Mouse (Mus musculus): ENCODE measurements at regions not wholly inside any gene's neighbourhood (a gene's known extent, or its start where the extent isn't known, plus 50 kb on each side); places are given as distances from the start of the nearest gene placed in this dataset.

DNA sequence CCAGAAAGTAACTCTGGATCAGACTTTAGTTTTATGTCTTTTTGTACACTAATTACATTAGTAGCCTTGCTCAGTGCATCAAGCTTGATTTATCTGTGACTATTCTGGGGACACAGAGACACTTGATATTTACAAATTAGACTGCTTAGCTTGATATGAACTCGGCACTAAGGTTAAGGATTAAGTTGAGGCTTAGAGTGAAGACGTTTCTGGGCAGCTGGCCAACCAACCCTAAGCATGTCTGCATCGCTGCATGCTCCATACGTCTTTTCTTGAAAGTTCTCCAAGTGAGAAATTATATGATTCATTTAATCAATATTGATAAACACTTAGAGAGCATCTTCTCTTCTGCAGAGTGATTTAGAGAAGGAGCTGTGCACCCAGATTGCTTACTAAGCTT lies 352.6 kb upstream of the Slitrk1 start:
- no peak overlapping the region for H3K4me3 ChIP-seq
- H3K4me2 ChIP-seq (ENCODE audit: low read depth) = peak overlapping the region; percentile 24
- TF ChIP-seq TCF12 (IDR thresholded peaks at IDR 0.05; ENCODE audit: insufficient read depth, poor library complexity, severe bottlenecking) (no peak), USF1 (IDR thresholded peaks at IDR 0.05; ENCODE audit: low read depth) (no peak), CEBPB (IDR thresholded peaks at IDR 0.05; ENCODE audit: insufficient read depth, poor library complexity, severe bottlenecking) (no peak), POLR2AphosphoS2 (IDR thresholded peaks at IDR 0.05; ENCODE audit: insufficient read length, low read depth) (no peak), TCF3 (IDR thresholded peaks at IDR 0.05; ENCODE audit: insufficient read length, low read depth) (no peak)
- no peak overlapping the region for H3ac ChIP-seq (ENCODE audit: control insufficient read depth, insufficient read length)
- no peaks in the 10 kb centered on the region for H3K27me3 ChIP-seq (ENCODE audit: control insufficient read depth, insufficient read depth, insufficient read length)
- no peaks in the 10 kb centered on the region for H3K36me3 ChIP-seq (ENCODE audit: control insufficient read depth, insufficient read depth)
- H3K79me2 ChIP-seq (ENCODE audit: control insufficient read depth, insufficient read depth) = no peaks in the 10 kb centered on the region

DNA sequence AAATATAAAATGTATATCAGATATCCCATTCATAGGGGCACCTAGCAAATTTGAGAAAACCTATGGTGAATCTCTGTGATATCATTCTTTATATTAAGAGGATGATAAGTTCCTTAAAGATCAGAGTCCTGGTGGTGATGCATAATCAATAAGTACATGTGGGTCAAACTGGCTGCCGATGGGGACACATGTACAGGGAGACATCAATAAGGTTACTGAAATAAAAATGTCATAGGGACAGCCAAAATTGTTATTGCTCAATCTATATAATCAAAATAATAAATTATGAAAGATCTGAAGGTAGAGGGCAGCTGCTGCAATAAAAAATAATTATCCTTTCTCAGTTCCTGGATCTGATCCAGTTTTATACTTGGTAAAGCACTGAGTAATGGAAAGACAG lies 348.0 kb upstream of the Slitrk1 start:
- Histone ChIP-seq H3ac (ENCODE audit: control insufficient read depth, insufficient read length) (no peak overlapping the region), H3K4me2 (ENCODE audit: low read depth) (no peak overlapping the region), H3K79me2 (ENCODE audit: control insufficient read depth, insufficient read depth) (no peaks in the 10 kb centered on the region), H3K4me3 (no peak overlapping the region), H3K27me3 (ENCODE audit: control insufficient read depth, insufficient read depth, insufficient read length) (no peaks in the 10 kb centered on the region), H3K36me3 (ENCODE audit: control insufficient read depth, insufficient read depth) (no peaks in the 10 kb centered on the region)
- TF ChIP-seq E2F4 (IDR thresholded peaks at IDR 0.05; ENCODE audit: insufficient read depth) (no peak), CEBPB (IDR thresholded peaks at IDR 0.05; ENCODE audit: insufficient read depth, poor library complexity, severe bottlenecking) (peak; percentile 47; the same call in 1 of the 2 replicates)

DNA sequence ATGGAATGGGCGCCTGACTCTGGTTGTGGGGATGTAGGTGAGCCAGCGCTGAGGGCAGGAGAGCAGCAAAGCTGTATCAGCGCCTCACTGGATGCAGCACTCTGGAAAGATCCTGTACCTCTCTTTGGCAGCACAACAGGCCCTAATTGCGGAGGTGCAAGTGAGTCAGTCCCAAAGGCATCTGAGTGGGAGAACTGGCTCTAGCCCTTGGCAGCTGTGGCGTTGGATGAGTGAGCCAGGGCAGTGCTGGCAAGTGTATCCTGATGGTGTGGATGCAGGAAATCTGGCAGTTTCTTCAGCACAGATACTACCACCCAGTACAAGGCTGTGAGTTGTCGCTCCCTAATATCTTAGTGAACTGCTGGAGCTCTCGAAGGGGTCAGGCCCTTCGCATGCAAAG lies 300.9 kb upstream of the Slitrk1 start:
- Histone ChIP-seq H3K4me3 (no peak overlapping the region), H3K27me3 (ENCODE audit: control insufficient read depth, insufficient read depth, insufficient read length) (no peaks in the 10 kb centered on the region), H3K36me3 (ENCODE audit: control insufficient read depth, insufficient read depth) (no peaks in the 10 kb centered on the region), H3K4me2 (ENCODE audit: low read depth) (no peak overlapping the region), H3K79me2 (ENCODE audit: control insufficient read depth, insufficient read depth) (no peaks in the 10 kb centered on the region), H3ac (ENCODE audit: control insufficient read depth, insufficient read length) (no peak overlapping the region)
- TF ChIP-seq USF1 (IDR thresholded peaks at IDR 0.05; ENCODE audit: low read depth) (no peak), MYOD1 (IDR thresholded peaks at IDR 0.05; ENCODE audit: control insufficient read depth in 1 of 3, insufficient read length in 2 of 3, low read depth in 2 of 3) (peak in 2 of 3 experiments; percentile 63 to 86), MYOG (IDR thresholded peaks at IDR 0.05; ENCODE audit: control insufficient read depth in 1 of 3, insufficient read depth in 1 of 3, insufficient read length in 2 of 3, low read depth in 2 of 3) (peak in 1 of 3 experiments; percentile 48), SRF (IDR thresholded peaks at IDR 0.05; ENCODE audit: control insufficient read depth, insufficient read length, low read depth) (peak; percentile 43)

DNA sequence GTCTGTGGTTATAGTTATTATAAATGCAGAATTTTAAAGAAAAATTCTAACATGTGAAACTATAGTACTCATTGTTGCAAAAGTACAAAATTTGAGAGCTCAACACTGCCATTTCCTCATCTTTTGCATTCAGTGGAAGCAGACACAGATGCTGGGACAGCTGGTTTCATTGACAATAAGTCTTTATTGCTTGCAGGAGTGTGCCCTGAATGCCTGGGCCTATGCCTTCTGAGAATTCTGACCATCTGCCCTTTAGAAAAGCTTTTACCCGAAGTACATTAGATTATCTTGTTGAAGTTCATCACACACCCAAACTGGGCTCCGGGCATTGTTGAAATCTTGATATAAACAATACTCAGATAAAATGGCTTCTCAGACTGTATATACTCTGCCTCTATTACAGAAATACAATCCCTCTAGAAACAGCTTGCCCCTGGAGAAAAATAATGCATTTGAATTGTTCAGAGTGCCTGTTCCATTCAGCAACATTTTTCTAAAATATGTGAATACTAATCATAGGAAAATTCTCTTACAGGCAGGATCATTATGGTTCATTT lies 266.1 kb upstream of the Slitrk1 start:
- TF ChIP-seq MYOG (IDR thresholded peaks at IDR 0.05; ENCODE audit: control insufficient read depth in 1 of 3, insufficient read depth in 1 of 3, insufficient read length in 2 of 3, low read depth in 2 of 3) (no peak), POLR2AphosphoS2 (IDR thresholded peaks at IDR 0.05; ENCODE audit: insufficient read length, low read depth) (no peak), REST (IDR thresholded peaks at IDR 0.05; ENCODE audit: insufficient read depth, insufficient read length) (no peak), TCF12 (IDR thresholded peaks at IDR 0.05; ENCODE audit: insufficient read depth, poor library complexity, severe bottlenecking) (no peak), CEBPB (IDR thresholded peaks at IDR 0.05; ENCODE audit: insufficient read depth, poor library complexity, severe bottlenecking) (no peak), POLR2A (IDR thresholded peaks at IDR 0.05; ENCODE audit: insufficient read length, low read depth) (no peak), TCF3 (IDR thresholded peaks at IDR 0.05; ENCODE audit: insufficient read length, low read depth) (no peak), MYOD1 (IDR thresholded peaks at IDR 0.05; ENCODE audit: control insufficient read depth in 1 of 3, insufficient read length in 2 of 3, low read depth in 2 of 3) (no peak), USF1 (IDR thresholded peaks at IDR 0.05; ENCODE audit: low read depth) (no peak), E2F4 (IDR thresholded peaks at IDR 0.05; ENCODE audit: insufficient read depth) (no peak), SRF (IDR thresholded peaks at IDR 0.05; ENCODE audit: control insufficient read depth, insufficient read length, low read depth) (no peak), MAX (IDR thresholded peaks at IDR 0.05; ENCODE audit: low read depth) (no peak)
- H3K4me2 ChIP-seq (ENCODE audit: low read depth) = no peak overlapping the region
- no peak overlapping the region for H3K4me3 ChIP-seq
- no peaks in the 10 kb centered on the region for H3K36me3 ChIP-seq (ENCODE audit: control insufficient read depth, insufficient read depth)
- no peak overlapping the region for H3ac ChIP-seq (ENCODE audit: control insufficient read depth, insufficient read length)
- no peaks in the 10 kb centered on the region for H3K79me2 ChIP-seq (ENCODE audit: control insufficient read depth, insufficient read depth)
- no peaks in the 10 kb centered on the region for H3K27me3 ChIP-seq (ENCODE audit: control insufficient read depth, insufficient read depth, insufficient read length)

DNA sequence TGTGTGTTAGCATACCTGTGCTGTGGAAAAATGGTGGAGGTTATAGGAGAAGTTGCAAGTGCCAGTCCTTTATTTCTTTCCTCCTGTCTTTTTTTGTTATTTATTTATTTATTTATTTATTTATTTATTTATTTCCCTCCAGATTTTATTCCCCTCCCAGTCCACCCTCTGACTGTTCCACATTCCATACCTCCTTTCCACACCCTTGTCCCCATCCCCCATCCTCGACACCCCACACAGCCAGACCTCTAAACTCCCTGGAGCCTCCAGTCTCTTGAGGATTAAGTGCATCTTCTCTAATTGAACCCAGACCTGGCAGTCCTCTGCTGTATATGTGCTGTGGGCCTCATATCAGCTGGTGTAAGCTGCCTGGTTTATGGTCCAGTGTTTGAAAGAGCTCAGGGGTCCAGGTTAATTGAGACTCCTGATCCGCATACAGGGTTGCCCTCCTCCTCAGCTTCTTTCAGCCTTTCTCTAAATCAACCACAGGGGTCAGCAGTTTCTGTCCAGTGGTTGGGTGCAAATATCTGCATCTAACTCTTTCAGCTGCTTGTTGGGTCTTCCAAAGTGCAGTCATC lies 262.7 kb upstream of the Slitrk1 start:
- Histone ChIP-seq H3K27me3 (ENCODE audit: control insufficient read depth, insufficient read depth, insufficient read length) (no peaks in the 10 kb centered on the region), H3K4me3 (no peak overlapping the region), H3ac (ENCODE audit: control insufficient read depth, insufficient read length) (no peak overlapping the region), H3K79me2 (ENCODE audit: control insufficient read depth, insufficient read depth) (no peaks in the 10 kb centered on the region), H3K4me2 (ENCODE audit: low read depth) (no peak overlapping the region), H3K36me3 (ENCODE audit: control insufficient read depth, insufficient read depth) (no peaks in the 10 kb centered on the region)
- TF ChIP-seq CEBPB (IDR thresholded peaks at IDR 0.05; ENCODE audit: insufficient read depth, poor library complexity, severe bottlenecking) = no peak
- TF ChIP-seq POLR2AphosphoS2 (IDR thresholded peaks at IDR 0.05; ENCODE audit: insufficient read length, low read depth) = no peak
- no peak for TF ChIP-seq REST (IDR thresholded peaks at IDR 0.05; ENCODE audit: insufficient read depth, insufficient read length)
- no peak for TF ChIP-seq TCF3 (IDR thresholded peaks at IDR 0.05; ENCODE audit: insufficient read length, low read depth)
- TF ChIP-seq E2F4 (IDR thresholded peaks at IDR 0.05; ENCODE audit: insufficient read depth) = no peak
- no peak for TF ChIP-seq MAX (IDR thresholded peaks at IDR 0.05; ENCODE audit: low read depth)
- no peak for TF ChIP-seq USF1 (IDR thresholded peaks at IDR 0.05; ENCODE audit: low read depth)
- TF ChIP-seq MYOD1 (IDR thresholded peaks at IDR 0.05; ENCODE audit: control insufficient read depth in 1 of 3, insufficient read length in 2 of 3, low read depth in 2 of 3) = no peak
- TF ChIP-seq SRF (IDR thresholded peaks at IDR 0.05; ENCODE audit: control insufficient read depth, insufficient read length, low read depth) = no peak
- no peak for TF ChIP-seq MYOG (IDR thresholded peaks at IDR 0.05; ENCODE audit: control insufficient read depth in 1 of 3, insufficient read depth in 1 of 3, insufficient read length in 2 of 3, low read depth in 2 of 3)
- no peak for TF ChIP-seq TCF12 (IDR thresholded peaks at IDR 0.05; ENCODE audit: insufficient read depth, poor library complexity, severe bottlenecking)
- TF ChIP-seq POLR2A (IDR thresholded peaks at IDR 0.05; ENCODE audit: insufficient read length, low read depth) = no peak

Measured in myocyte (in vitro differentiated cells).